Mouse (Mus musculus) heart, postnatal 0 days (tissue): ENCODE results near the gene Prpf38b.

Source experiments
- CTCF ChIP-seq: IDR thresholded peaks from 2 replicates; pipeline ENCODE4 v1.5.1; 2016; ENCODE audit warnings: antibody characterized with exemption, control low read depth, low read depth
- EP300 ChIP-seq: IDR thresholded peaks from 2 replicates; pipeline ENCODE4 v1.6.1; 2016; ENCODE audit warnings: antibody characterized with exemption, low read depth

- TF ChIP-seq CTCF = no peak
- TF ChIP-seq EP300 = no peak
These were observed 55.7 kb downstream of the Prpf38b start for GRCm38 (mm10) chr3:108855864-108856263.
